Mouse (Mus musculus) adrenal gland, adult 8-10 months (tissue): Measurements from ENCODE around the gene Sez6. TPM values are rescaled to one million over a fixed set of nuclear protein-coding genes. Genes with fewer than 3 reads are reported as not detected.

ENCODE experiments used
- DNase-seq: peaks from one replicate; pipeline ENCODE4 v3.0.0; 2022
- total RNA-seq, 4 experiments: library from RNA; stranded (reverse); gene quantifications; 2 replicates each; pipeline ENCODE4 v1.2.4; 2022

Gene Sez6
- total RNA-seq, result 1 to 10 TPM; 3.1 to 6.8 (median 4.0) TPM

GRCm38 (mm10) chr11:77930751-77931540, at the start of gene Sez6:
Sez6 (plus strand) TSS chr11:77930800.
- peak; percentile 45 for DNase-seq

- DNase-seq, result no peak
These were observed 45.9 kb upstream of the Sez6 start for GRCm38 (mm10) chr11:77884524-77885245.

GRCm38 (mm10) chr11:77885246-77885575, 45.4 kb upstream of the Sez6 start:
- DNase-seq, result no peak

GRCm38 (mm10) chr11:77887373-77887960, 43.1 kb upstream of the Sez6 start:
- DNase-seq, result no peak

GRCm38 (mm10) chr11:77888846-77889245, 41.8 kb upstream of the Sez6 start:
- DNase-seq, result no peak

- DNase-seq, result no peak
These were observed 41.1 kb upstream of the Sez6 start for GRCm38 (mm10) chr11:77889484-77889883.

- DNase-seq, result no peak
These were observed 39.8 kb upstream of the Sez6 start for GRCm38 (mm10) chr11:77890648-77891258.

- no peak for DNase-seq
These were observed 37.7 kb upstream of the Sez6 start for GRCm38 (mm10) chr11:77892883-77893282.

GRCm38 (mm10) chr11:77893283-77893682, 37.3 kb upstream of the Sez6 start:
- DNase-seq, result no peak

GRCm38 (mm10) chr11:77893787-77894718, 36.5 kb upstream of the Sez6 start, which contains the start of gene Pipox:
Pipox (minus strand) TSS chr11:77894096.
- DNase-seq, result peak; percentile 94

GRCm38 (mm10) chr11:77894967-77895366, 35.6 kb upstream of the Sez6 start:
- no peak for DNase-seq

- DNase-seq, result no peak
These were observed 34.6 kb upstream of the Sez6 start for GRCm38 (mm10) chr11:77896011-77896410.

GRCm38 (mm10) chr11:77896480-77896819, 34.1 kb upstream of the Sez6 start:
- no peak for DNase-seq

GRCm38 (mm10) chr11:77896820-77897805, 33.5 kb upstream of the Sez6 start:
- DNase-seq, result no peak

- DNase-seq, result no peak
These were observed 30.4 kb upstream of the Sez6 start for GRCm38 (mm10) chr11:77900187-77900586.

GRCm38 (mm10) chr11:77900696-77901095, 29.9 kb upstream of the Sez6 start:
- DNase-seq, result peak; percentile 29

- no peak for DNase-seq
These were observed 29.2 kb upstream of the Sez6 start for GRCm38 (mm10) chr11:77901366-77901765.

- DNase-seq, result no peak
These were observed 28.7 kb upstream of the Sez6 start for GRCm38 (mm10) chr11:77901775-77902355.

GRCm38 (mm10) chr11:77903761-77904160, 26.8 kb upstream of the Sez6 start:
- DNase-seq, result no peak

- no peak for DNase-seq
These were observed 25.9 kb upstream of the Sez6 start for GRCm38 (mm10) chr11:77904707-77905106.
